Mouse (Mus musculus) stomach, embryonic 16.5 days (tissue): ENCODE results near the gene Uqcrc2. TPM values are rescaled to one million over a fixed set of nuclear protein-coding genes. Genes with fewer than 3 reads are reported as not detected.

Experiments used
- ATAC-seq: fragments of 200-750 bp; cut with Nextera tagmentation; 2 replicates; pipeline ENCODE4 v1.8.0; 2017; ENCODE audit warnings: moderate number of reproducible peaks, moderate TSS enrichment; ENCODE audit not compliant: insufficient read depth, low FRiP score
- H3K27ac ChIP-seq: fragments of 300-500 bp; sonication (generic); 2 replicates; pipeline ENCODE4 v1.5.1; 2014; ENCODE audit warnings: low read length
- H3K27me3 ChIP-seq: fragments of 300-500 bp; sonication (generic); 2 replicates; pipeline ENCODE4 v1.6.1; 2014; ENCODE audit warnings: low read length, control low read depth, mixed read lengths; ENCODE audit not compliant: control insufficient read depth, insufficient read depth
- H3K36me3 ChIP-seq: fragments of 300-500 bp; sonication (generic); 2 replicates; pipeline ENCODE4 v1.6.1; 2014; ENCODE audit warnings: low read length; ENCODE audit not compliant: control insufficient read depth, insufficient read depth
- H3K4me1 ChIP-seq: fragments of 300-500 bp; sonication (generic); 2 replicates; pipeline ENCODE4 v1.6.1; 2014; ENCODE audit warnings: low read length, control low read depth, mixed read lengths; ENCODE audit not compliant: control insufficient read depth, insufficient read depth
- H3K4me2 ChIP-seq: fragments of 300-500 bp; sonication (generic); 2 replicates; pipeline ENCODE4 v1.6.1; 2014; ENCODE audit warnings: low read depth, low read length, mixed read lengths
- H3K4me3 ChIP-seq: fragments of 300-500 bp; sonication (generic); replicated peaks from 2 replicates; pipeline ENCODE4 v1.5.1; 2014; ENCODE audit warnings: mild to moderate bottlenecking, low read length
- H3K9ac ChIP-seq: fragments of 300-500 bp; sonication (generic); 2 replicates; pipeline ENCODE4 v1.6.1; 2014; ENCODE audit warnings: low read length
- H3K9me3 ChIP-seq: fragments of 300-500 bp; sonication (generic); replicated peaks from 2 replicates; pipeline ENCODE4 v1.6.1; 2016; ENCODE audit warnings: low read length, control low read depth; ENCODE audit not compliant: control insufficient read depth
- WGBS: fragments of 180-500 bp; shearing (Covaris S2); extraction: QIAGEN DNeasy Blood & Tissue Kit; methylation state at CpG from one replicate; pipeline ENCODE4 v1.1.7; 2014; 5-methylcytosine and 5-hydroxymethylcytosine counted together
- polyA plus RNA-seq: library from polyadenylated mRNA; unstranded; fragments of >200 nt; fragmentation: Nextera tagmentation; extraction: Ambion mirVana; gene quantifications from 2 replicates; pipeline ENCODE4 v1.2.1, GENCODE M21; 2015

The Uqcrc2 gene
- polyA plus RNA-seq, 1 experiment from 2014 or later = 235 TPM

- H3K4me3 ChIP-seq = no peak overlapping the region
- H3K27me3 ChIP-seq = no peaks in the 10 kb centered on the region
- no peak overlapping the region for H3K27ac ChIP-seq
- 86% methylated on average over 6 of the region's 6 CpGs for WGBS
- ATAC-seq = no peak
- no peak overlapping the region for H3K9ac ChIP-seq
- no peaks in the 10 kb centered on the region for H3K36me3 ChIP-seq
- H3K4me2 ChIP-seq = no peak overlapping the region
- H3K9me3 ChIP-seq = no peaks in the 10 kb centered on the region
- peaks cover 8% of the 10 kb centered on the region; the same call in 1 of the 2 replicates for H3K4me1 ChIP-seq
Observed at GRCm38 (mm10) chr7:120699586-120699985, 64.6 kb downstream of the Uqcrc2 start.

DNA sequence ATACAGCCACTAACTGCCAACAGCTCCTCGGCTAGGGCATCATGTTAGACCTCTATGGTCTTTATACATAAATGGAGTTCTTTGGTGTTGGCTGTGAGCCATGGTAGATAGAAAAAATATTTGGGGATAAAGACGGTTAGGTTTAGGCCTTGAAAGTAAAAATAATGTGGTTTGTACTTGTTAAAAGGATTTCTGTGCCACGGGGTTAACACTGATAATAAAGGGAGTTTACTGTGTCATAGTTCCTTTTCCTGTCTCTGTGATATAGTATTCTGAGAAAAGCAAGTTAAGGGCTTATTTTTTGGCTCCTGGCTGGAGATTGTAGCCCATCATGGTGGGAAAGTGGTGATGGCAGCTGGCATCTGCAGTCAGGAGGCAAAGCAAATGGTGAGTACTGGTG is 68.9 kb downstream of the Uqcrc2 start:
- ATAC-seq = no peak
- H3K36me3 ChIP-seq = no peaks in the 10 kb centered on the region
- H3K27ac ChIP-seq = no peak overlapping the region
- H3K4me2 ChIP-seq = no peak overlapping the region
- H3K9ac ChIP-seq = no peak overlapping the region
- no peaks in the 10 kb centered on the region for H3K9me3 ChIP-seq
- 0 out of 2 replicates have a peak, but pooled peaks cover 5% of the 10 kb centered on the region for H3K4me1 ChIP-seq
- no peak overlapping the region for H3K4me3 ChIP-seq
- H3K27me3 ChIP-seq = no peaks in the 10 kb centered on the region
- 50% methylated on average over 3 of the region's 3 CpGs for WGBS

Other genes starting within 250 kb of the Uqcrc2 start
- gene Abca16, start 225.5 kb upstream of the Uqcrc2 start, polyA plus RNA-seq = not detected in 2 replicates
- 0.17 and 0.35 TPM in 2 replicates for gene Pdzd9, start 35.2 kb downstream of the Uqcrc2 start, polyA plus RNA-seq
- 6.2 and 7.7 TPM in 2 replicates for gene Mosmo, start 42.4 kb downstream of the Uqcrc2 start, polyA plus RNA-seq
- gene Vwa3a, start 104.1 kb downstream of the Uqcrc2 start, polyA plus RNA-seq = 0.32 and 0.43 TPM in 2 replicates
- not detected in 2 replicates for gene Gm5737, start 177.2 kb downstream of the Uqcrc2 start, polyA plus RNA-seq
- 76.0 and 80.6 TPM in 2 replicates for gene Eef2k, start 207.7 kb downstream of the Uqcrc2 start, polyA plus RNA-seq